Mouse (Mus musculus) activated CD4-positive, CD25-positive, alpha-beta regulatory T cell (primary cell): ENCODE measurements around the gene Nme2. TPM values are rescaled to one million over a fixed set of nuclear protein-coding genes. Genes with fewer than 3 reads are reported as not detected.

ENCODE experiments used
- polyA plus RNA-seq, 2 experiments: library from polyadenylated mRNA; unstranded; fragments of 100-300 nt; shearing (Covaris generic); gene quantifications; one replicate each; pipeline ENCODE4 v1.2.1; 2017

The Nme2 gene
- 100 to 1,000 TPM; 104 to 143 TPM for polyA plus RNA-seq

GRCm38 (mm10) chr11:93956159-93956558, at the start of gene Nme2:
Nme2 (minus strand) TSS chr11:93956259.

DNA sequence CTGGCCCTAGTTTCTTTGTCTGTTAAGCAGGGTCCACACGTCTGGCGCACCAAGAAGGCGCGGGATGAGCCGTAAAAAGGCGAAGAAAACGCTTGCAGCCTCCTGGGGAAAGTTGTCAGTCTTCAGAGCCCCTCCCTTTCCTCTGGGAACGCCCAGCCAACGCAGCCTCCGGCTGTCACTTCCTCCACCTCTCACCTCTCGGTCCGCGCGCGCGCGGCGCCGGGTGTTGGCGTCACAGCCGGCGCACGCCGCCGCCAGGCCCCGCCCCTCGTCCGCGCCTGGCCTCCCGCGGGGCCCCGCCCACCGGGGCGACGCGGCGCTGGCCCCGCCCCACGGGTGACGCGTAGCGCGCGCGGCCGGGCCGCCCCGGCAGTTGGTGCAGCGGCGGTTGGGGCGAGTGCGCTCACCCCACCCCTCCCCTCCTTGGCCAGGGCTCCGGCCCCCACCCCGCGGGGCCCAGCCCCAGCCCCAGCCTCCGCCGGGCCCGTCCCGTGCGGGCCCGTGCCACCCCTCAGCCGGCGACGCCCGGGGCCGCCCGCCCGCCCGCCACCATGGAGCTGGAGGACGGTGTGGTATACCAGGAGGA, 39.8 kb upstream of the Nme2 start, which contains the start of gene Spag9:
Spag9 (plus strand) TSS at position 372 of the 586 bp plus-strand sequence.

DNA sequence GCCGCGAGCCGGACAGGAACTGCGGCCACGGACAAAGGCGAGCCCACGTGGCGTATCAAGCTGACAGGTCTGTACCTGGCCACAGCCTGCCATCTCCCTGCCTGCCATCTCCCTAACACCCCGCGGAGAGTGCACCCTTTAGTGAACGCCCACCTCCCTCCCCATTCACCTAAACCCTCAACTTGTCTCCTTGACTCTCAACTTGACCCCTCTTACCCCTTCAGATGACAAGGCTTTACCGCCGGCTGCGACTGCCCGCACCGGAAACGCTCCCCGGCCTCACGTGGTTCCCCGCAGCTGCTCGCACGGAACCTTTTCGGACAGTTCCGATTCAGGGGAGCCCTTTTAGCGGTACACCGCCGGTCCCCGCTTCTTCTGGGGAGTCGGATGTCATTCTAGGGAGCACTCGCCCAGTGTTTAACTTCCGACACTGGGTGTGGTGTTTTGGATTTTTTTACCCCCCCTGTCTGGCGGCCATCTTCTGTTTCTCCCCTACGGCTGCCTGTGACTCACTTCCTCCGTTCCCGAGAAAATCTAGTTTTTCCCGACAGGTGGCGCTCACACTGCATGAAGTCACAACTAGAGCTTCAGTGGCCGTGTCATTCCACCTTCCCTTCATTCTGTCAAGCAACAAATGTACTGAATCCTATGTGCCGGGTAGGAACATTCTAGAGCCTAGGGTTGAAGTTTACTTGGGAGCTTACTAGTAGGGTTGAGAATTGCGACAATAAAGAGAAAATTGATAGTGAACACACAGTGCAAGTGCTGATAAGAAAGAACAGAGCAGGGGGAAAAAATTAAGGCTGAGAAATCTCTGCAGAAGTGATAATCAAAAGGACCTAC, 12.2 kb upstream of the Nme2 start, which contains the start of the genes Gm20390 and Nme1:
Gm20390 (minus strand) TSS at position 289 of the 843 bp plus-strand sequence.
Nme1 (minus strand) TSS at position 517 of the 843 bp plus-strand sequence.

Other genes starting within 250 kb of the Nme2 start
- gene Utp18, start 70.5 kb downstream of the Nme2 start, polyA plus RNA-seq, result 10 to 100 TPM; 46.1 to 62.4 TPM
- gene Mbtd1, start 70.4 kb downstream of the Nme2 start, polyA plus RNA-seq, result 10 to 100 TPM; 22.5 to 31.5 TPM
- gene Gm20390, start 12.0 kb upstream of the Nme2 start, polyA plus RNA-seq, result 100 to 1,000 TPM; 180 to 274 TPM
- 100 to 1,000 TPM in 1 of 2 experiments, 10 to 100 TPM in 1; 99.8 to 145 TPM for gene Nme1, start 12.3 kb upstream of the Nme2 start, polyA plus RNA-seq
- gene Spag9, start 39.8 kb upstream of the Nme2 start, polyA plus RNA-seq, result 10 to 100 TPM; 41.0 to 43.0 TPM